Mouse (Mus musculus): ENCODE results near the gene Slc12a6.

Slc12a6 gene

GRCm38 (mm10) chr2:112332051-112332898 is 66.7 kb downstream of the Slc12a6 start:
- DNase-seq: no peak

DNA sequence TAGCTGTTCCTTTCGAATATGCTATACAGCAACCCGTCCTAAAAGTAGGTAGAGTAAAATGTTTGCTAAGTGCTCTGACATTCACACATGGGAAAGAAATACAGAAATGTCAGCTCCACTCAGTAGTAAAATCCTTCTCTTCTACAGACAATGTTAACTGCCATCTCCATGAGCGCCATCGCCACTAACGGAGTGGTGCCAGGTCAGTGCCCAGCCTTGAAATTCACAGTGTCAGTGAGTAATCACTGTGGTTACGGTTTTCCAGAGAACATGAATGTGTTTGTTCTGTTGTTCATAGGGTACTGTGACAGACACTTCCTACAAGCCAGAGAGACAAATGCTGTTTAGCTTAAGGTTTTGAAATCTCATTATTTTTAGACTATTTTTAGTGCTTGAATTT is 71.6 kb downstream of the Slc12a6 start:
- DNase-seq: no peak

- DNase-seq: no peak
Observed at GRCm38 (mm10) chr2:112339736-112340135, 74.1 kb downstream of the Slc12a6 start.

DNA sequence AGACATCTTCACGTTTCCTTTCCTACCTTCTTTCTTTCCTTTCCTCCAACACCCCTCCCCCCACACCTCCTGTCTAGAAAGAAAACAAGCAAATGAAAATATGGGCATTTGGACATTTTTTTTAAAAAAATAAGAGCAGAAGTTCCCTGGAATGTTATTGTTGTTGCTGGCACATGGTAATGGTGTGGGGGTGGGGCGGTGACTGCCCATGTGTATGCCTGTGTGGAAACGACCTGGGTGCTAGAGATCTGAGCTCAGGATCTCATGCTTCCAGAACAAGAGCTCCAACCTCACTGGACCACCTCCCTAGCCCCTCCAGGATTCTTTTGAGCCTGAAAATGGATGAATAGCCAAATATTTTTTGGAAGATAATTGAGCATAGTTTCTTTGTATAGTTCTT is 75.5 kb downstream of the Slc12a6 start:
- DNase-seq: no peak

DNA sequence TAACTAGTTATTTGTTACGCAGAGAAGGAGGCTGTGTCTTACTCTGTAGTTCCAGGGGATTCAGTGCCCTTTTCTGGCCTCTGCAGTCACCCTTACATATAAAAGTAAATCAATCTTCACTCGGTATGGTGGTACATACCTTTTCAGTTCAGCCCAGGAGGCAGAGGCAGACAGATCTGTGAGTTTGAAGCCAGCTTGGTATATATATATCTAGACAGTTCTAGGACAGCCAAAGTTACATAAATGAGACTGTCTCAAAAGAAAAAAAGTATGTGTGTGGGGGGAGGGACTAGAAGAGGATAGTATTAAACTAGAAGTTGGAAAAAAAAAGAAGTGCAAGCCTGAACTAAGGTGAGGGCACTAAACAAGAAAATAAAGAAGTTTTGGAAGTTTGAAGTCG is 82.6 kb downstream of the Slc12a6 start:
- DNase-seq: no peak

GRCm38 (mm10) chr2:112353685-112354455 is 88.2 kb downstream of the Slc12a6 start:
- DNase-seq: no peak

DNA sequence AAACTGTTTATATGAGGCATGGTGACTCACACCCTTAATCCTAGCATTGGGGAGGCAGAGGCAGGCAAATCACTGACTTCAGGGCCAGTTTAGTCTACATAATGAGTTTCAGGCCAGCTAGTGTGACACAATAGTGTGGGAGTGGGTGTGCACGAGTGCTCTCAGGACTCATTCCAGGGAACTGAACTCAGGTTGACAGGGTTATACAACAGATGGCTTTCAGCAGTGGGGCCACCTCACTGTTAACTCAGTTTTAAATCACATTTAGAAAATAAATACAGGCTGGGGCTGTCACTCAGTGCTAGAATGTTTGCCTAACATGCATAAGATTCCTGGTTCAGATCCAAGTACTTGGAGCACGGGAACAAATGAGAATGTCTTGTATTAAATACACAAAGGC is 94.0 kb downstream of the Slc12a6 start:
- DNase-seq: no peak

GRCm38 (mm10) chr2:112360012-112360780 is 94.6 kb downstream of the Slc12a6 start:
- no peak for DNase-seq

GRCm38 (mm10) chr2:112360781-112361169 is 95.2 kb downstream of the Slc12a6 start:
- DNase-seq: no peak

DNA sequence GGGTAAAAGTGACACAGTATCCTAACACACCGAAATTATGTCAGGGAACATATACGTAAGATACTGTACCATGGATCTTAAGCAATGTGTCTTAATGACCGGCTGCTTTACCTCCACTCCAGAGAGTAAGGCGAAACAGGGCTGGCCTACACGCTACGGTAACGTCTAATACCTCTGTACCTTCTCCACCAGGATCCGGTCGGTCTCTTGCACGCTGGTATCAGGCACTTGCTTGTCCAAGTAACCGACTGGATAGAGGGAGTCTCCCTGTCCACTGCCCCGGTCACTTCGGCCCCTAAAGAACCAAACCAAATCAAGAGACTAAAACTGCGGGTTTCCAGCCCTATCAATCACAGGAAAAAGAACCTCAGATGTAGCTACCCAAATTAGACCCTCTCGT is 101.6 kb downstream of the Slc12a6 start:
- DNase-seq: no peak

- DNase-seq: peak; percentile 92
Observed at GRCm38 (mm10) chr2:112367726-112368673, 102.4 kb downstream of the Slc12a6 start, which contains the start of gene Emc4. Emc4 (minus strand) TSS chr2:112368027.

GRCm38 (mm10) chr2:112369941-112370340 is 104.3 kb downstream of the Slc12a6 start:
- DNase-seq: no peak

GRCm38 (mm10) chr2:112373141-112373540 is 107.5 kb downstream of the Slc12a6 start:
- DNase-seq: no peak

DNA sequence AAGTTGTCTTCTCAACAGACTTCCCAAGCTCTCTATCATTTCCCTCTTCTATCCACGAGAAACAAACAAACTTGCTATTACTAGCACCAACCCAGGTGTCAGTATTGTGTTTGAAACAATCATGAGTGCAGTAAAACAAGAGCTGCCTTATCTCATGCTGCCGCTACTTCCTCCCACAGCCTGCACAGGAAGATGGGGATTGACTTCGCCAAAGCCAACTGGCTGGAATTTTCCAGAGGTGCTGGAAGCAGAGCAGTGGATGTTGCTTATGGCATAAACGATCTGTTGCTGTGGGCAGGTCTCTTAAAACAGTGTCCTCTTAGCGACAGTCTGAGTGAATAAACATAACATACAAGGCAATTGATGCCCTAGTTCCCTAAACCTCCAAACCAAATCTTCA is 109.0 kb downstream of the Slc12a6 start:
- DNase-seq: no peak

- peak; percentile 90 for DNase-seq
Observed at GRCm38 (mm10) chr2:112378973-112379898, 113.6 kb downstream of the Slc12a6 start, which contains the start of gene Katnbl1. Katnbl1 (plus strand) TSS chr2:112379211.

DNA sequence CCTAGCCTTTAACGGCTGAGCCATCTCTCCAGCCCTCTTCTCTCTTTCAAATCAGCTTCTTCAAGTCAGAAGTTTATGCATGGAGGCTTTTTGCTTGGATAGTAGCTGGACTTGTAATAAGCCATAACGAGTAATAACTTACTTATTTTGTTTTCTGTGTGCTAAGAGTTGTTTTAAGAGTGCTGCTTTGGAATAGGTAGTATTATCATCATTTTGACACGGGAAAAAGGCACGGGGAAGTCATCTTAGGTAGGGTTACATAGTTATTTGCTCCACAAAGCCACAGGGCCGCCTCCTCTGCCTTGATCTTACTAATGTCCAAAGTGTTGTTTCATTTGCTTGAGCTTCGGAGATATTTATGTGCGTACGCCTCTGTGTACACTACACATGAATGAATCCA is 114.5 kb downstream of the Slc12a6 start:
- no peak for DNase-seq

DNA sequence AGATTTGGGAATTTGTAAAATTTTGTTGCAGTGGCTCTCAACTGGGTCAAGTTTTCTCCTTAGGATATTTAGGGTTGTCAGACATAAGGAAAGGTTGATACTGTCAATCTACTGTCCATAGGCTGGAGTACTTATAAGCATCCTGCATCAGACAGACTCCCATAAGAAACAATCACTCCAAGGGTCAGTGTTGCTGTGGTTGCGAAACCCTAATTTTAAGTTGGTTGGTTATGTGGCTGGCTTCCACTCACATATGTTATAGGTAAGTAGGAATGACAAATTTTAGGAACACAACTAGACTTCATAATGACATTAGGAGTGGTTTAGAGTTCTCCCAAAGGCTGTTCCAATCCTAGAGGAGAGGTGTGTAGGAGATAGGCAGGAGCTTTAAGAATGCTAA is 115.6 kb downstream of the Slc12a6 start:
- DNase-seq: no peak

DNA sequence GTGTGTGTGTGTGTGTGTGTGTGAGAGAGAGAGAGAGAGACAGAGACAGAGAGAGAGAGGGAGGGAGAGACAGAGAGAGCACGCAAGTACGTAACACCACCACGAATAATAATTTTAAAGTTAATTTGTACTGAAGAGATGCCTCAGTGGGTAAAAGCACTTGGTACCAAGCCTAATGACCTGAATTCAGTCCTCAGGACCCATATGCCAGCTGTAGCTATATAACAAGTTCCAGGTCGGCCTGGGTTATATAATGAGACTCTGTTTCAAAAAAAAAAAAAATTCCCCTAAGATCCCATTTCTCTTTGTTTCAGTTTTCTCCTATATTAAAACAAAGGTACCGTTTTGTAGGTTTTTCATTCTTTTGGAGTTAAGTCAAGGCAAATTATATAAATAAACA is 125.2 kb downstream of the Slc12a6 start:
- DNase-seq: no peak

DNA sequence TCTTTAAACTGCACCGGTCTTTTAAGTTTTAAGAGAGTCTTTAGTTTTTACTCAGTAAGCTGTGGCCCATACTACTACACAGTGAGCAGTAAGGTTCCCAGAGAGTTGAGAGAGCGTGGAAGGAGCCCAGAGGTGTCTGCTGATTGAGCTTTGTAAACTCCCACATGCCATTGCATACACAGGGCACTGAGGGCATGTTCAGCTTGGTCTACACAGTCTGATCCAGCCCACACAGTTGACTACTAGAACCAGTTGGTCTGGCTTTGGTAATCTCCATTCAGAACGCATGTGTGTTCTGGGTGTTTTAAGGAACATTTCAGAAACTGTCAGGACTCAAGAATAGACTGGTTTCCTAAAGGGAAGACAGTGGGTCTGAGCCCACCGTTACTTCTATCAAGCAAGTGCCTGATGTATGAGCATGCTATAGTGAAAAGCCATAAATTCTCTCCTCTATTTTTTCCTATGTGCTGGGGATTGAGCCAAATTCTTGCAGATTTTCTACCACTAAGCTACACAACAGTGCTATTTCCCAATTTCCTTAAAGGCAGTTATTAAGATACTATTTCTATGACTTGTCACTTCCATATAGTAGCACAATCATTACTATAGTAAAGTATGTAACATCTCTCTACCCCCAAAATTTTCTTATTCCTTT is 125.8 kb downstream of the Slc12a6 start:
- no peak for DNase-seq

DNA sequence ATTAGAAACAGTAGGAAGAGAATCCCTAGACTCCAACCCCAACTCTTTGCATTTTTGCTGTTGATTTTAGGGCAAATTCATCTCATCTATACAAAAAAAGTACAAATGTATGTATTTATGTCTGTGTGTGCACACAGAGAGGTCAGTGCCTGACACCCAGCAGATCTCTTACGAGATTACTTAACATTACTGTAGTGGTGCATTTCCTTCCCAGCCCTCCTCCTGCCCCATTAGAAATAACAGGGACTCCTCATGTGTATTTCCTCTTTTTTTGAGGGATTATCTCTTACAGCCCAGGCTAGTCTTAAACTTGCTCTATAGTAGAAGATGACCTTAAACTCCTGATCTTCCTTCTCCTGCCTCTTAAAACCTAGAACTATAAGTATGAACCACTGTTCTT is 127.1 kb downstream of the Slc12a6 start:
- no peak for DNase-seq

All from right cerebral cortex, postnatal 25 days (tissue).